Comparison of ENCODE assay signal across 20 mouse cellular contexts in the genomic region with DNA sequence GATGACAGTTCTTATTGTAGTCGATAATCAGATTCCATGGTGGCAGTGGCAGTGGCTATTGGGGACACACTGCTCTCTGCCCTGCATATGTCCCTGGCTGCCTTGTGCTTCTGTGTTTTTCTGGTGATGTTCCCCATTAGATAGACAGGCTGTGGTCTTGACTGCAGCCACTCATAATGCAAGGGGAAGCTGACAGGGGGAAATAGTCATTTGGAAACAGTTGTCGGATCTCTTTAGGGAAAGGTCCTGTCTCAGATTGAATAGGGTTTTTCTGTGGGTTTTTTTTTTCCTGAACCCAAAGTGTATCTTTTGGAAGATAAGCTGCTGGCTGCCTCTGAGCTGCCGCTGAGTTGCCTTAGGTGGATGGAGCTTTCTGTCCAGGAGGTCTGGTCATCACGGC.
"Had no signal": no experiment of that assay in that cellular context is flagged by ENCODE, and none has a peak within 500 bp of the region (broad histone marks: within the 10 kb centered on the region; RNA-seq: fewer than 3 reads in every experiment).

No protein-coding gene starts in this region.

- H3K9me3 ChIP-seq: limb, embryonic 12.5 days; limb, embryonic 15.5 days; liver, embryonic 12.5 days; liver, embryonic 15.5 days; megakaryocyte, embryonic 14.5 days; midbrain, embryonic 10.5 days; midbrain, embryonic 13.5 days; neural tube, embryonic 13.5 days; stomach, embryonic 15.5 days had no signal

- ATAC-seq: inflammation-experienced regulatory T-cells, adult 6 months; intestine, embryonic 16.5 days; liver, embryonic 12.5 days; midbrain, embryonic 13.5 days; midbrain, embryonic 16.5 days had no signal

- H3K4me2 ChIP-seq: limb, embryonic 12.5 days; limb, embryonic 15.5 days; liver, embryonic 12.5 days; liver, embryonic 15.5 days; midbrain, embryonic 13.5 days; neural tube, embryonic 13.5 days; stomach, embryonic 15.5 days had no signal

- H3K9ac ChIP-seq: limb, embryonic 12.5 days; limb, embryonic 15.5 days; liver, embryonic 12.5 days; liver, embryonic 15.5 days; midbrain, embryonic 13.5 days; neural tube, embryonic 13.5 days; stomach, embryonic 15.5 days had no signal

- H3K27me3 ChIP-seq: limb, embryonic 12.5 days; limb, embryonic 15.5 days; midbrain, embryonic 13.5 days; neural tube, embryonic 13.5 days; stomach, embryonic 15.5 days had no signal

- H3K4me1 ChIP-seq: midbrain, embryonic 13.5 days had no signal

- H3K4me3 ChIP-seq: limb, embryonic 12.5 days; limb, embryonic 15.5 days; liver, embryonic 12.5 days; liver, embryonic 15.5 days; megakaryocyte, embryonic 14.5 days; midbrain, embryonic 10.5 days; midbrain, embryonic 13.5 days; myocyte; neural tube, embryonic 13.5 days; stomach, embryonic 15.5 days had no signal

- DNase-seq: kidney, adult 18-20 months; kidney, postnatal 10 days; kidney, postnatal 36 days; left cerebral cortex, postnatal 4 days; lung, adult 2 months; spleen, adult 18-20 months; thymus, postnatal 25 days had no signal

- H3K27ac ChIP-seq: limb, embryonic 12.5 days; limb, embryonic 15.5 days; liver, embryonic 12.5 days; liver, embryonic 15.5 days; midbrain, embryonic 10.5 days; midbrain, embryonic 13.5 days; neural tube, embryonic 13.5 days; stomach, embryonic 15.5 days had no signal
